Mouse (Mus musculus): ENCODE results near the gene Tctn1. TPM values are rescaled to one million over a fixed set of nuclear protein-coding genes. Genes with fewer than 3 reads are reported as not detected.

The Tctn1 gene
- polyA plus RNA-seq, 1 experiment from 2014 or later = 7.3 TPM

DNA sequence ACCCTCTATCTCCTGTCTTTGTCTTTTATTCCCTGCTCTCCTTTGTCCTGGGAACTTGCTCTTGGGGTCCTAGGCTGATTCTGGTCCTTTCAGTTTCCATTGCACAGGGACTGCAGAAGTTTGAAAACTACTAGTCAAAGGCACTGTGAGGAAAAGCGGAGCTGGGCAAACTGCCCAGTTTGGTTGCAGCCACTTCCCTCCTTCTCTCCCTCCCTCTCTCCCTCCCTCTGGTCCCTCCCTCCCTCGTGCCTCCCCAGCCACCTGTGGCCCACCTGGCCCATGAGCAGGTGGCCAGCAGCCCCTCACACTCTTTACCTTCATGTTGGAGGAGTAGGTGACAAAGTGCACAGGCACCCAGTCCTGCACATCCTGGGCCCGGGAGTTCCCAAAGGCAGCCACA is 19.1 kb downstream of the Tctn1 start:
- Histone ChIP-seq H3K4me1 (ENCODE audit: control insufficient read depth, insufficient read depth, low read length) (peaks cover 5% of the 10 kb centered on the region; the same call in 1 of the 2 replicates), H3K27ac (ENCODE audit: low read length) (no peak overlapping the region), H3K9me3 (replicated peaks; ENCODE audit: control insufficient read depth, low read length, poor library complexity, severe bottlenecking) (no peaks in the 10 kb centered on the region), H3K4me3 (ENCODE audit: low read depth, low read length) (no peak overlapping the region), H3K9ac (ENCODE audit: low read depth, low read length) (no peak overlapping the region), H3K27me3 (ENCODE audit: control insufficient read depth, insufficient read depth, low read depth, low read length) (no peaks in the 10 kb centered on the region), H3K4me2 (ENCODE audit: low read length) (no peak overlapping the region), H3K36me3 (ENCODE audit: control insufficient read depth, insufficient read depth, low read length) (peaks cover 13% of the 10 kb centered on the region; the same call in 1 of the 2 replicates)
- ATAC-seq = no peak
- 69% methylated on average over 3 of the region's 3 CpGs for WGBS

DNA sequence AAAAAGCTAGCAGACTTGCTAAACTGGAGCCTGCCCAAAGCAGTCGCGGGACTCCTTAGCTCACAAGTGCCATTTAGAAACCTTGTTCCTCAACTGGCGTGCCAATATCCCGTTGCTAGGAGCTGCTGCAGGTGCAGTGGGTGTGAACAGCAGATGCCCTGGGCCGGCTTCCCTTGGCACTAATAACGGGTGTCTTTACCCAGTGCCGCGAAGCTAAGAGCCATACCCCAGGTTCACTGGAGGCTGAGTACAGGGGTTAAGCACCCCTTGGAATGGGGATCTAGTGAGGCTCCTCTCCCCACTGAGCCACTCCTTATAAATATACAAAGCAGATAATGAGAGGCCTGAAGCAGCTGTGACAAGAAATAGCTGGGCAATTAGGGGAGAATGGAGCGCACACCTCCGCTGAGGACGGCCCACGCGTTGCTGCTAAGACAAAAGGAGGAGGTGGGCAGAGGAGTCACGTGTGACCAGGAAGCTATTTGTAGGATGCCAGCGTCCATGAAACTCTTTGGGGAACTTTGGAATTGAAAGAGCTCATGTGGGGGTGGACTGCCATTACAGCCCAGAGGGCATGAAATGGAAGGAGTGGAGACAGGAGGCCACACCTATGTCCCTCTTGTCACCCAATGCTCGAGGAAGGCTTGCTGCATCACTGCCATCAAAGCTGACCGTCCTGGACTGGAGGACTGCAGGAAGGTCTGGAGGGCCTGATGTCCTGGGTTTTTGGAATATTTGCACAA is 20.3 kb downstream of the Tctn1 start:
- H3K9me3 ChIP-seq (replicated peaks; ENCODE audit: control insufficient read depth, low read length, poor library complexity, severe bottlenecking) = no peaks in the 10 kb centered on the region
- no peak overlapping the region for H3K9ac ChIP-seq (ENCODE audit: low read depth, low read length)
- H3K4me1 ChIP-seq (ENCODE audit: control insufficient read depth, insufficient read depth, low read length) = peaks cover 5% of the 10 kb centered on the region; the same call in 1 of the 2 replicates
- 60% methylated on average over 17 of the region's 17 CpGs for WGBS
- ATAC-seq = no peak
- no peaks in the 10 kb centered on the region for H3K27me3 ChIP-seq (ENCODE audit: control insufficient read depth, insufficient read depth, low read depth, low read length)
- no peak overlapping the region for H3K27ac ChIP-seq (ENCODE audit: low read length)
- peaks cover 11% of the 10 kb centered on the region; the same call in 1 of the 2 replicates for H3K36me3 ChIP-seq (ENCODE audit: control insufficient read depth, insufficient read depth, low read length)
- no peak overlapping the region for H3K4me2 ChIP-seq (ENCODE audit: low read length)
- H3K4me3 ChIP-seq (ENCODE audit: low read depth, low read length) = no peak overlapping the region

DNA sequence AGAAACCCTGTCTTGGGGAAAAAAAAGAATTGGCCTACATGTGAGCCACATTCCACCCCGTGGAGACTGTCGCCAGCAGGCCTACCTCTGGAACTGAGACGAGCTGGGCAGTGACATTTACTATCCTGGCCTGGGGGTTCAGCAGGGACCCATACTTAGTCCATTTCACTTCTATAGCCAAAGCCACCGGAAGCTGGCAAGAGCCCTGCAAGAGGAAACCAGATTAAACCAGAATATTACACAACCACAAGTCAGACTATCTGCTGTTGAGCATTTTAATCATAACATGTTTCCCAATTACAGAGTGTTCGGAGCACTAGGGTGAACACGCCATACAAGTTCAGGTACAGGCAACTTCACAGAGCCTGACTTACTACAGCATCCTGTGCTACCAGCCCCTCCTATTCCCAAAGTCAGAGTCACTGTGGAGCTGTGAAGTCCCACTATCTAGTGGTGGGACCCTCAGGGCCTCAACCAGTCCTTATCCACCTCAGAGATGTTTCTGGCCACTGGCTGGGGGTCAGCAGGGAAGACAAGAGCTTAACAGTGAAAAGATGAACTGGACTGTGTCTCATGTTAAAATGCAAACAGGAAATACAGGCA is 21.6 kb downstream of the Tctn1 start:
- H3K36me3 ChIP-seq (ENCODE audit: control insufficient read depth, insufficient read depth, low read length) = peaks cover 8% of the 10 kb centered on the region; the same call in 1 of the 2 replicates
- no peak for ATAC-seq
- H3K9me3 ChIP-seq (replicated peaks; ENCODE audit: control insufficient read depth, low read length, poor library complexity, severe bottlenecking) = no peaks in the 10 kb centered on the region
- no peak overlapping the region for H3K4me3 ChIP-seq (ENCODE audit: low read depth, low read length)
- no peak overlapping the region for H3K9ac ChIP-seq (ENCODE audit: low read depth, low read length)
- H3K27me3 ChIP-seq (ENCODE audit: control insufficient read depth, insufficient read depth, low read depth, low read length) = no peaks in the 10 kb centered on the region
- peaks cover 5% of the 10 kb centered on the region; the same call in 1 of the 2 replicates for H3K4me1 ChIP-seq (ENCODE audit: control insufficient read depth, insufficient read depth, low read length)
- no peak overlapping the region for H3K27ac ChIP-seq (ENCODE audit: low read length)
- WGBS = 92% methylated on average over 6 of the region's 6 CpGs
- H3K4me2 ChIP-seq (ENCODE audit: low read length) = no peak overlapping the region

DNA sequence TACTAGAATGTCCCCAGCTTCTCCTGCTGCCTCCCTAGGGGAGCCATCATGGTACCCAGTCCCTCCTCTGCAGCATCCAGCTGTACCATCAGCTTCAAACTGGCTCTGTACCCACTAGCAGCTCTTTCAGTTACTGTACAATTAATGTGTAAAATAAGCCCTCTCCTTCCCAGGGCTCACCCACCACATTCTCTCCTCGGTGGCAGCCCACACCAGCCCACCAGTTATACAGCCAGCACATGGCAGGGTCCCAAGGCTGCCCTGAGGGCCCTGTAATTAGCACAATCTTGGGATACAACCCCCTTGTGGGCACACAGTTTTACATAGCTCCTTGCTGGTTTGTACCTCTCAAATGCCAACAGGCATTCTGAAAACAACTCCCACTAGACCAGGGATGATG is 23.3 kb downstream of the Tctn1 start:
- ATAC-seq = no peak
- no peak overlapping the region for H3K27ac ChIP-seq (ENCODE audit: low read length)
- WGBS = 72% methylated on average over 1 of the region's 1 CpGs

DNA sequence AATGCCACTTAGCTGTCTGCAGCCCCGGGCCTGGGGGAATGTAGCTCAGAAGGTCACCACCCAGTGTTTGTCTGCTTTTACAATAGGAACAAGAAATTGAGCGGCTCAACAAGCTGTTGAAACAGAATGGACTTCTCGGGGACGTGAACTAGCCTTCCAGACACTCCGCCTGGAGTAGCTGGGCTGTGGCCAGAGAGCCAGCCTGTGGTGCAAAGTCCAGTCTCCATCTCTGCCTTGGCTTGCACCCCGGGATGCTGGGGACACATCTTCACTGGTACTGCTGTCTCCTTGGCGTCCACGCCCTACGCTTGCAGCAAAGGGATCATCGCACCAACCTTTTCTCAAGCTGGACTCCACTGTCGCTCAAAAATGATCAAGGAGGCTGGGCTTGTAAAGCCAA is 23.7 kb downstream of the Tctn1 start:
- no peak for ATAC-seq
- Histone ChIP-seq H3K4me1 (ENCODE audit: control insufficient read depth, insufficient read depth, low read length) (peaks cover 5% of the 10 kb centered on the region; the same call in 1 of the 2 replicates), H3K9ac (ENCODE audit: low read depth, low read length) (no peak overlapping the region), H3K4me3 (ENCODE audit: low read depth, low read length) (no peak overlapping the region), H3K4me2 (ENCODE audit: low read length) (no peak overlapping the region), H3K36me3 (ENCODE audit: control insufficient read depth, insufficient read depth, low read length) (0 out of 2 replicates have a peak, but pooled peaks cover 3% of the 10 kb centered on the region), H3K27ac (ENCODE audit: low read length) (no peak overlapping the region), H3K27me3 (ENCODE audit: control insufficient read depth, insufficient read depth, low read depth, low read length) (no peaks in the 10 kb centered on the region), H3K9me3 (replicated peaks; ENCODE audit: control insufficient read depth, low read length, poor library complexity, severe bottlenecking) (no peaks in the 10 kb centered on the region)
- 83% methylated on average over 11 of the region's 11 CpGs for WGBS

More for the DNA sequence above, 23.3 kb downstream of the Tctn1 start:
- Histone ChIP-seq H3K4me3 (ENCODE audit: low read depth, low read length) (no peak overlapping the region), H3K9me3 (replicated peaks; ENCODE audit: control insufficient read depth, low read length, poor library complexity, severe bottlenecking) (no peaks in the 10 kb centered on the region), H3K36me3 (ENCODE audit: control insufficient read depth, insufficient read depth, low read length) (0 out of 2 replicates have a peak, but pooled peaks cover 3% of the 10 kb centered on the region), H3K4me2 (ENCODE audit: low read length) (no peak overlapping the region), H3K4me1 (ENCODE audit: control insufficient read depth, insufficient read depth, low read length) (peaks cover 5% of the 10 kb centered on the region; the same call in 1 of the 2 replicates), H3K27me3 (ENCODE audit: control insufficient read depth, insufficient read depth, low read depth, low read length) (no peaks in the 10 kb centered on the region), H3K9ac (ENCODE audit: low read depth, low read length) (no peak overlapping the region)

DNA sequence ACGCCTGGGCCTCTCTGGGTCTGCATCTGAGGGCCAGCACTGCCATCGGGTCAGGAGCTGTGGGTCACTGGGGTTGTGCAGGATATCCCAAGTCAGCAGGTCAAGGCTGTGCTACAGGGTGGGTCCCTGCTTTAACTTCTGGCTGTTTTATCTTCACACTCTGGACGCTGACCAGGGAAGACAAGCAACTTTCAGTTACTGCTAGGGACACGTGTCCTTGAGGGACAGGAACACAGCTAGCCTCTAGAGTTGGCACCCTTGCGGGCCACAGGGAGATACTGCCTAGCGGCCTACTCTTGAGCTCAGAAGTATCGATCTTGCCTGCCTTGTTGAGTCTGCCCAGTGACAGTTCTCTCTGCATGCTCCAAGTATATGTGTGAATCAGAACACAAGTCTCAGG is 24.6 kb downstream of the Tctn1 start:
- no peak overlapping the region for H3K4me3 ChIP-seq (ENCODE audit: low read depth, low read length)
- no peak for ATAC-seq
- no peaks in the 10 kb centered on the region for H3K27me3 ChIP-seq (ENCODE audit: control insufficient read depth, insufficient read depth, low read depth, low read length)
- H3K4me2 ChIP-seq (ENCODE audit: low read length) = no peak overlapping the region
- no peak overlapping the region for H3K27ac ChIP-seq (ENCODE audit: low read length)
- no peaks in the 10 kb centered on the region for H3K9me3 ChIP-seq (replicated peaks; ENCODE audit: control insufficient read depth, low read length, poor library complexity, severe bottlenecking)
- 87% methylated on average over 7 of the region's 7 CpGs for WGBS
- peaks cover 5% of the 10 kb centered on the region; the same call in 1 of the 2 replicates for H3K4me1 ChIP-seq (ENCODE audit: control insufficient read depth, insufficient read depth, low read length)
- H3K36me3 ChIP-seq (ENCODE audit: control insufficient read depth, insufficient read depth, low read length) = 0 out of 2 replicates have a peak, but pooled peaks cover 3% of the 10 kb centered on the region
- 0 out of 2 replicates have a peak overlapping the region, but pooled peaks have one; percentile 11 for H3K9ac ChIP-seq (ENCODE audit: low read depth, low read length)

DNA sequence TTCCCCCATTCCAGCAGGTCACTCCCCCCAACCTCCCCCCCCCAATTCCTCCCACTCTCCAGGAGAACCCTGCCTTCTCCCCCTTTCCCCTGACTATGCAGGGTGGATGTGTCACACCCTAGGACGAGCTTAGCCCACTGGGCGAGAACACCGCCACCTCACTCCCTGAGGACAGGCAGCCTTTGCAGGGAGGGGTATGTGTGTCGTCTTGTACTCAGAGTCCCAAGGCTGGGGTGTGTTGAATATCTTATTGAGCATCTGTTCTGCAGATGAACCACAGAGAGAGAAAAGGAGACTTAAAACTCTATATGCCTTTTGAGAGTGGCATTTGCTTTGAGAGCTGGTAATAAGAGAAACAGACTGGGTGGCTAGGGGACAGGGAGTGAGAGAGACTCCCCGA is 27.1 kb downstream of the Tctn1 start:
- Histone ChIP-seq H3K4me2 (ENCODE audit: low read length) (no peak overlapping the region), H3K27ac (ENCODE audit: low read length) (no peak overlapping the region), H3K4me3 (ENCODE audit: low read depth, low read length) (no peak overlapping the region), H3K9ac (ENCODE audit: low read depth, low read length) (no peak overlapping the region), H3K36me3 (ENCODE audit: control insufficient read depth, insufficient read depth, low read length) (0 out of 2 replicates have a peak, but pooled peaks cover 3% of the 10 kb centered on the region), H3K9me3 (replicated peaks; ENCODE audit: control insufficient read depth, low read length, poor library complexity, severe bottlenecking) (no peaks in the 10 kb centered on the region), H3K27me3 (ENCODE audit: control insufficient read depth, insufficient read depth, low read depth, low read length) (no peaks in the 10 kb centered on the region), H3K4me1 (ENCODE audit: control insufficient read depth, insufficient read depth, low read length) (no peaks in the 10 kb centered on the region)
- no peak for ATAC-seq
- WGBS = 70% methylated on average over 5 of the region's 5 CpGs

DNA sequence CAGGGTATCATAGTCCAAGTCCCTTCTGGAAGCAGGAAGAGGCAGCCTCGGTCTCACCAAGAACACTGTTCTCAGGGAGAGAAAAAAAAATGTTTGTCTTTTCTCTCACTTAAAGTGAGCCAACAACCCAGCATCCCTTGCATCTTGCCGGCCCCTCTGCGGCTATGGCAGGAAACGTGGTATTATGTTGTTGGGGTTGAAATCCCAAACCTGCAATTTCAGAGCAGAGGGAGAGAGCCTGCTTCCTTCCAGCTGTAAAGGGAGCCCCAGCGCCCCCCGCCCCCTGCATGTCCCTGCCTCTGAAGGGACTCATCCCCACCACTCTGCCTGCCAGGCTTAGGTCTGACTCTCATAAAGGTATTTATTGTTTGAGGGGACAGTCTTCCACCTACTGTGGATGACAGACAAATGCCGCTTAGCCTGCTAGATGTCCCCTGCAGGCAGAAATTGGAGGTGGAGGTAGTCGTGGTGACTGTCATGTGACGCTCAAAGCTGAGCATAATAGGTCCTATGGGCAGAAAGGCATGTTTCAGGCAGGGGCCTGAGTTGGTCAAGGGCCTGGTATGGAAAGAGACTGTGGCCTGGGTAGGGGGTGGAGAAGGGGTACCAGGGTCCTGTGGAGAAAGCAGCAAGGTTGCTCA is 28.9 kb downstream of the Tctn1 start:
- no peak for ATAC-seq
- H3K27ac ChIP-seq (ENCODE audit: low read length) = no peak overlapping the region
- H3K4me3 ChIP-seq (ENCODE audit: low read depth, low read length) = no peak overlapping the region
- H3K4me1 ChIP-seq (ENCODE audit: control insufficient read depth, insufficient read depth, low read length) = no peaks in the 10 kb centered on the region
- WGBS = 65% methylated on average over 9 of the region's 9 CpGs
- no peaks in the 10 kb centered on the region for H3K9me3 ChIP-seq (replicated peaks; ENCODE audit: control insufficient read depth, low read length, poor library complexity, severe bottlenecking)
- H3K36me3 ChIP-seq (ENCODE audit: control insufficient read depth, insufficient read depth, low read length) = no peaks in the 10 kb centered on the region
- no peak overlapping the region for H3K9ac ChIP-seq (ENCODE audit: low read depth, low read length)
- H3K27me3 ChIP-seq (ENCODE audit: control insufficient read depth, insufficient read depth, low read depth, low read length) = no peaks in the 10 kb centered on the region
- H3K4me2 ChIP-seq (ENCODE audit: low read length) = no peak overlapping the region
